Mouse (Mus musculus) adrenal gland, postnatal 10 days (tissue): Measurements from ENCODE around the gene Frrs1. TPM values are rescaled to one million over a fixed set of nuclear protein-coding genes. Genes with fewer than 3 reads are reported as not detected.

Experiments used
- DNase-seq: peaks from one replicate; pipeline ENCODE4 v3.0.0; 2021; ENCODE audit warnings: mixed read lengths
- total RNA-seq, 2 experiments: library from RNA; stranded (reverse); gene quantifications; 2 replicates each; pipeline ENCODE4 v1.2.3; 2021

Frrs1 gene
- total RNA-seq, 2 experiments from 2014 or later = 13.9 to 17.4 TPM

DNA sequence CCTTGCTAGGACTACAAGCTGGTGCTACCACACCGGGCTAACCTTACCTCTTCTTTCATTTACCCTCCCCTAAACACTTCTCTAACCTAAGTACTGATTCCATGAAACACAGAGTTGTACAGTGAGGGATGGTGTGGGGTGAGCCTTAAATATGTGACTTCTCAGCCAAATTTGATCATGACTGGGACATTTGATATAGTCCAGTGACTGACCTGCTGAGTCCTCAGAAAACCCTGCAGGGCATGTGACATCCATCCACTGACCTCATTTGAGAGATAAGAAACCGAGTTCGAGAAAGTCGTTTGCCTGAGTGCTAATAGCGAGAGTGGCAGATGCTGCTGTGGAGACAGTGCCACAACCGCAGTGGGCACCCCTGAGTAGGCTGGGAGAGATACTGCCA is 55.1 kb downstream of the Frrs1 start:
- DNase-seq = no peak

DNA sequence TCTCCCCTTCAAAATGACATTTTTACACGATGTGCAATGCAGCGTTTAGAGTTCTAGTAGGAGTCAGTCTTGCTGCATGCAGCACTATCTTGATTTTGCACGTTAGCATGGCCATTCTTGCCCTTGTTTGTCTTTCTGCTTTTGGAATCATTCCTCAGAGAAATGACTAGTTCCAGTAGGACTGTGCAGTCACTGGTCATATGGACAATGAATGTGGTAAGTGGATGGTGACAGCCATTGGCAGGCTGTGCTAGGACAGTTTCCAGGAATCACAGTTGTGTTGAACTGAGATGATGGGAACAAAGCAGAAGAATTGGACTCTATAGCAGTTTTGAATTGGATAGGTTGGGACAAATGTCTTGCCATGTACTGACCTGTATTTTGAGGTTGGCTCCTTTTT is 55.7 kb downstream of the Frrs1 start:
- no peak for DNase-seq

DNA sequence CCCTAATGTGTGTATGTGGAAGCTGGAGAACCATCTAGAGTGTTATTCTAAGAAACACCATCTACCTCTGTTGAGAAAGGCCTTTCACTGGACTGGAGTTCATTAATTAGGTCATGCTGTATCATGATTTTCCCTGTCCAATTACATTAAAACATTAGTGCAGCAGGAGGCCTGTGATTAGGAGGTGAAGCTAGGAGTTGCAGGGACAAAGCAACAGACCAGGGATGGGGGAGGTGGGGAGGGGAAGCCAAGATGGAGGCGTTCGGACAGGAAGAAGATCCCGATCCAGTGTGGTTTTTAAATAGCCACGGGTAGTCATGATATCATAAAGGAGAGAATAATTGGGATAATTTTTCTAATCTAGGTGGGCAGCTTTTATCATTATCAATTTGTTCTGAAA is 57.8 kb downstream of the Frrs1 start:
- no peak for DNase-seq

DNA sequence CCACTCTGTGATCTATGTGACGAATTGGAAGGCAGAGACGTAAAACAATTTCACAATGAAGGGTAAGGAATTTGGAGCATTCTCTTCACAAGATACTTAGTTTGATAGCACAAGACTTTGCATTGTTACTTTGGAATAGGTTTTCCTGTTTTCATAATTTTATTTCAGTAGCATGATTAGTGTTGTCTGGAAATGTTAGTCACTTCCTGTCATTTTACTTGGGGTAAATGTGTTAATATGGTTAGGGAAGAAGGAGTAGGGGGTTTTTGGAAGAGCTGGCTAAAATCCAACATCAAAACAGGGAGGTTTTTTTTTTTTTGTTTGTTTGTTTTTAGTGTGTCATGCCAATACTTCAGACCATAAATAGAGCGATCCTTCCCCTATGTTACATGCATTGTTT is 62.3 kb downstream of the Frrs1 start:
- no peak for DNase-seq

DNA sequence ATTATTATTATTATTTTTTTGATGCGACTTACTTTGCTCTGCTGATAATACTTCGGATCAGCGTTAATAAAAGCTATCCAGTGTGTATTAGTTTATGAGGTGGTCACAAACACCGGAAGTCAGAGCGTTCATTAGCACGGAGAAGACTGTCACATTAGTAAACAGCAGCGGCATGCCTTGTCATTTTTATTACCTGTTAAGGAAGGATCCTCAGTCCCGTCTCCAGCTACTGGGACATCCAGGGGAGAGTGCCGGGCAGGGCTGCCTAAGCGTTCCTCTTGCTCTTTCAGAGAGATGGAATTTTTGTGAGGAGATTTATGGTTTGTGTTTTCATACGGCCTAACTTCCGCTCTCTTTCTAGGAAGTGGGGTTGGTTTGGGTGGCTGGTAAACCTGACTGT is 63.8 kb downstream of the Frrs1 start:
- DNase-seq = no peak

DNA sequence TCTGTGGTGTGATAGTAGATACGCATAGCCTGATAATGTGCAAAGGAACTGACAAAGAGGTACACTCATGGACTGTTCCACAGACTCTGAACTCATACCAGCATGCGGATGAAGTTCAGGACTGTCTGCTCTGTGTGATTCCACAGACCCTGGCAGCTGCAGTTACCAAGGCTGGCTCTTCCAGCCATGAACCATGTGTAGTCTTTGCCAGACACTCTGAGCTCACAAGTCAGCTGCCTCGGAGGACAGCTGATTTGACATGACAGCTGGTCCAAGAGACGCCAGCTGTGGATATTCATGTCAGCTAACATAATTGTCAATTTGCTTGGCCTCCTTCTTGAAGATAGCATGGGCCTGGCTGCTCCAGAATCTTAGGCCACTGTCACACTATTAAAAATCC is 69.7 kb downstream of the Frrs1 start:
- DNase-seq = no peak

DNA sequence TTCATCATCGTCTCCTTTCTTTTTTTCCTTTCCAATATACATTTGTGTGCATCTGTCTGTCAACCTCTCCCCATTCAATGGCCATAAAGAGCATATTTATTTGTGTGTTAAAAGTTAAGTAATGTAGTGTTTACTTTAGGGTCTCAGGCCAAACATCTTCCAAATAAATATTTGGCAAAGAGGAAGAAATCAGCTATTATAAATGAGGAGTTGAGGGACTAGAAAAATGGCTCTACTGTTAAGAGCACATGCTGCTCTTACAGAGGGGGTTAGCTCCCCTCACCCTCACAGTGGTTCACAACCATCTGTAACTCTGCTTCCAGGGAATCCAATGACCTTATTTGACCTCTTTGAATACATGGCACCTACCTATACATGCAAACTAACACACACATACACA is 73.9 kb downstream of the Frrs1 start:
- no peak for DNase-seq

DNA sequence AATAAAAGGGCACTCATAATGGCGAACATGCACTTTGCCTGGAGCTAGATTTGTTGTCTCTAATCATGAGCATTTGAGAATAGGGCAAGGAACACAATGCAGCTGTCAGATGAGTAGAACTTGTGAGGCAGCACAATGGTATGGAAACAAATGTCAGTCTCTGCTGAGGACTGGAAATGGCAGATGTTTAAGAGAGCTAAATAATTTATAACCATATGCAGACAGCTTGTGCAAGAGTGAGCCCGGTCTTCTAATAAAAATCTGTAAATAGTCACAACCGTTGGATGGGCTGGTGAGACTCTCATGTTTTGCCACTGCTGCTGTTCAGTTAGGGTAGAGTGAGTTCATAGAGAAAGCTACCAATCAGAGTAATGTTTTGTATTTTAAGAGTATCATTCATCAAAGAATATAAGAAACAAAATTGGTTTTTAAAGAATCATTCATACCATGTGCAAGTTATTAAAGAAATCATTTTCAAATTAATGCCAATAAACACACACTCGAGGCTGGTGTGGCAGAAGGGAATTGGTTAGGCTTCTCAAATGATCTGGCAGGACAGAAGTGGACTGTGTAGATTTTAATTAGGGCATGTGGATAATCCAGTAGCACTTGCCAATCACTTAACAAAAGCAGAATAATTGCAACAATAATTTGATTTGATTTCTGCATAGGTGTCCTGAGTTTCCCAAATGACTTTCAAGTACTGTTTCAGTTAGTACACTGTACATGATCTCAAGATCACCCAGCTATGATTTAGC is 77.8 kb downstream of the Frrs1 start:
- DNase-seq = no peak

DNA sequence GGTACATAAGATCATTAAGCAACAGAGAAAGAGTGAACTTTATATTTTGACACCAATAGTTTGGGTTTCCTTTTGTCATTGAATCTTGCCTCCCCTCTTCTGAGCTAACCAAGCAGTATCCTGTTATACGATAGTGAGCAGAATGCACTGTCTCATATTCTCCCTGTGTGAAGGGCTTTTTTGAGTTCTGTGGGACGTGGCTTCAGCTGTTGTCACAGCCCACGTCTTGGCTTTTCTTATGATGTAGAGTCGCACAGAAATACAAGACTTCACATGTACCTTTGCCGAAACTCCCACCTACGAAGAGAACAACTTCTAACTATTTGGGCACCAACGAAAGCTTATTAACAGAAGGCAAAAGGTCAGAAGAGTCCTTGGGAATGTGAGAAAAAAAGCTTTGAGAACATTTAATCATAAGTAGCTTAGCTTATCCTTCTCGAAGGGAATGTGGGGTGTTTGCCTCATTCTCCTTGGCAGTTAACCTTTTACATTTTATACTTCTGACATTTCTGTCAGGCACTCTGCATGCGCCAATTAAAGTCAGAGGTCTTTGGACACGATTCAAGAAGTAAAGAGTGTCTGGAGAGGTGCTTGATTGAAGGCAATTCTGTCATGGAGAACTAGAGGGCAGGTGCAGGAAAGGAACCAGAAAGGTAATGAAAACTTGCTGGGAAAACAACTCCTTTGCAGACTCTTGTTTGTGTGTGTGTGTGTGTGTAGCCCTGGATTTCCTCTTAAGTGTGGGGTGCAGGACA is 81.7 kb downstream of the Frrs1 start:
- DNase-seq = no peak

DNA sequence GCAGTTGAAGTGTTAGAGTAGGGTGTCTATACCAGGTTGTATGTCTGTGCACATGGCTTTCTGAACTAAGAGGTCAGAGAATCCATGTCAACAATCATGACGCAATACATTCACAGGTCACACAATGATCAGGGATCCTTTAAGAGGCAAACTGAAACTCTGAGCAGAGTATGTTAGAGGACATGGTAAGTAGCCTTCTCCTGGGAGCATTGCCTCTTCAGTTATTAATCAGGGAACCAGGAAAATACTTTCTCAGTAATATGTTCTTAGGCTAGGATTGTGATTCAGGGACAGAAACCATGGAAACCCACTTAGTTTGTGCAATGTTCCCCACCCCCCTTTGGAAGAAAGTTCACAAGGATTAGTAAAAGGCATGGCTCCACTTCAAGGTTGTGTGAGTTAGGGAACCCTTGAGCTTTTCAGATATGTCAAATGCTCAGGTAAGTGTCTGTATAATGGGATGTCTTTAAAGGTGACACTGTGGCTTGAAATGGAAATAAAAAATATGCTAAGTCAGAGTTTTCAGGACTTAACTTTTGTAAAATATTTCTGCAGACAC is 82.4 kb downstream of the Frrs1 start:
- no peak for DNase-seq

DNA sequence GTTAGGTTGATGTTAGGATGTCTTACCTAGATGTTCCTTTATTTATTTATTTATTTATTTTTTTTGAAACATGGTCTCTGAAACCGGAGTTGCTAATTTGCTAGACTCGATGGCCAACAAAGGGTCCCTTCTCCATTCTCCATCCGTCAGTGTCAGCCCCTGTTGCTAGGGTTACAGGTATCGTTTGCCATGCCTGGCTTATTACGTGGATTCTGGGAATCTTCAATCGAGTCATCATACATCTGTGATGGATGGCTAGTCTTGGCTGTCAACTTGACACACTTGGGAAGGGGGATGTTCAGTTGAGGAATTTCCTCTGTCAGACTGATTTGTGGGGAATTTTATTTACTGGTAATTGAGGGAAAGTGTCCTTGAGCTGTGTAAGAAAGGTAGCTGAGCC is 83.5 kb downstream of the Frrs1 start:
- no peak for DNase-seq

DNA sequence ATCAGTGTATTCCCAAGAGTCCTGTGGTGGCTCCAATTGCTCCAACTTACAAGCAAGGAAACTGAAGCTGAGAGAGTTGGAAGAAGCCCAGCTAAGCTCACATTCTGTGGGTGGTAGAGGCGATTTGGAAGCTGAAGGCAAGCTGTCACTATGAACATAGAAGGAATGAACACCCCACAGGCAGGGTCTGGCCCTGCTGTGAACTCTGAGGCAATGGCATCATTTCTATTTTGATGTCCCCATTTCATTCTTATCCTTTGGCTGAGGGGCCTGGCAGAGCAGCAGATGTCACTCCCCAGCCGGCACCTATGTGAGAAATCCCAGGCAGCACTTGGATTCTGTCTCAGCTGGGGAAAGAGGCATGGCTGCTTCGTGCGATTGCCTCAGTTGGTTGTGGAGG is 84.2 kb downstream of the Frrs1 start:
- no peak for DNase-seq

DNA sequence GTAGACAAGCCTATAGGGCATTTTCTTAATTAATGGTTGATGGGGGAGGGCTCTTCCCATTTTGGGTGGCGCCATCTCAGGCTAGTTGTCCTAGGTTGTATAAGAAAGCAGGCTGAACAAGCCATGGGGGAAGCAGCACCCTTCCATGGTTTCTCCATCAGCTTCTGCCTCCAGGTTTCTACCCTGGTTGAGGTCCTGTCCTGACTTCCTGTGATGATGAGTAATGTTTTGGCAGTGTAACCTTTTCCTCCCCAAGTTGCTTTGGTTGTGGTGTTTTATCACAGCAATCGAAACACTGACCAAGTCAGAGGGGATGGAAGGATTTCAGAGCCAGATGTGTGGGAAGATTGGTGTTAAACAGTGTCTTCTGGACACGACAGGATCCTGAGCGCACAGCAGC is 87.2 kb downstream of the Frrs1 start:
- DNase-seq = no peak

DNA sequence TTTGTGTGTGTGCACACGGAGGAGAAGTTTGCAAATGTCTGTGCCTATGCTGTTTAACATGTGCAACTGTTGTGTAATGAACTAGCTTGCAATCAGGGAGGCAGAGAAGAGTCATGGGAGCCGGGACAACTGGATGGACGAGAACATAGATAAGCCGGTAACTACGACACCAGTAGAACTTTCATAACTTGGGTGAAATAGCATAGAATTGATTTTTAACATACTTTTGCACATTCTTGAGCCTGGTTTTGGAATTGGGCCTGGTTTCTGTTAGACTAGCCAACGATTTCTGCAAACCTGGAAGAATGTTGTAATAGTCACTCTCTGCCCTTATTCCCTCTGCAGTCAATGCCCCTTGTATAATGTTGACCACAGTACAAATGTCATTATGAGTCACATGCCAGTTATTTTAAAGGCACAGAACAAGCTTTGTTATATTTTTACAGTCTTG is 91.4 kb downstream of the Frrs1 start:
- peak; percentile 38 for DNase-seq

DNA sequence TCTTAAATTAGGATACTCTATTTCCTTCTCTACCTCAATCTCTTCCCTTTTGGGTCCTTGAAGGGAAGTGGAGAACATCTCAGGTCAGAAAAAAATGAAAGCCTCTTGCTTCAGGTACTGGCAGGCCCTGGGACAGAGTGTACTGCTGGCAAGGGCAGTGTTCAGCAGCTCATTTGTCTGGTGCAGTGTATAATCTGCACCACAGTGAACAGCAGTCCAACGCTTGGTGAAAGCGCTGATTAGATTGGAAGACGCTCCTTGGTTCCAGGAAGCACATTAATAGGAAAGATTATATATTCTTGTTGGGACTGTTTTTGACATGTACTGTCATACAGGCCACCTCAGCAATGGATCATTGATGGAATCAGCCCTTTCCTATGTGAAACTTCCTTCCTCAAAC is 92.2 kb downstream of the Frrs1 start:
- DNase-seq = no peak

DNA sequence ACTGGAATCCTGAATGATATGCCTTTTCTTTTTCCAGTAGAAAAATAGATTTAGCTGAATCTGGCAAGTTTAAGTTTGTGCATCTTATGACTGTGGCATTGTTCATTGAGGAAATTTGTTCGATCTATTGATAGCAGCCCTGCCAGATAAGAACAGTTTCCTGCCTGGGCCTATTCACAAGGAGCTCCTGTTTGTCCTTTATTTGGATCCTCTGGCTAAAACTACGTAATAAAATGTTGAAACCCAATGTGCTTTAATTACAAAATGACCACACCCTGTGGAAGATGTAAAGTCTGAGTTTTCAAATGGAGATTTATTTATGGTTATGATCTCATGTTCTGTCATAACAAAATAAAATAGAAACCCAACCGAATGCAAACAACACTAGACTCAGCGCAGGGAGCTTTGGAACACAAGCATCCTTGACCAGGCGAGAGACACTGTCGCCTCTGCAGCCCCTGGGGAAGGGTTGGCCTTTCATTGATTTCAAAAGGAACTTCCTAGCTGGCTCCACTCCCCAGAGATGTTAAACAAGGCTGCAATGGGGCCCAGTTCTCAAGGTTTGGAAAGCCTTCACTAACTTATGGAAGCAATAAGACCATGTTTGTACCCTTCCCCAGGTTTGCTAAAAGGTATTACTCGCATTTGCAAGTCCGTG is 93.1 kb downstream of the Frrs1 start:
- DNase-seq = peak; percentile 52

DNA sequence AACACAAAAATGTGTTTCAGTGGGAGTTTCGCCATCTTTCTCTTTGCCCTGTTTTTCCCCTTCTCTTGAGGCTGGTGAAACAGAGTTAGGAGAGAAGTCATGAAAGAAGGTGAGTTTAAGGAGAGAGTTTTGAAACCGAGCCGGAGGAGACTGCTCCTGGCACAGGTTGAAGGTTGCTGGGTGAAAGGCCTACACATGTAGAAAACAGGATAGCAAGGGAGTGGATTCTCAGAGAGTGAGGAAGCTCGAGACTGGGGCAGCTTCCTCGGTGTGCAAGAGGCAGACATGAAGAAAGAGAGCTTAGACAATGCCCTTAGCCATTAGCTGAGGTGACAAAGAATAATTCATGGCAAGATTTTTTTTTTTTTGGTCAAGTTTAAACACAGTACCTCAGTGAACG is 94.1 kb downstream of the Frrs1 start:
- DNase-seq = peak; percentile 47

DNA sequence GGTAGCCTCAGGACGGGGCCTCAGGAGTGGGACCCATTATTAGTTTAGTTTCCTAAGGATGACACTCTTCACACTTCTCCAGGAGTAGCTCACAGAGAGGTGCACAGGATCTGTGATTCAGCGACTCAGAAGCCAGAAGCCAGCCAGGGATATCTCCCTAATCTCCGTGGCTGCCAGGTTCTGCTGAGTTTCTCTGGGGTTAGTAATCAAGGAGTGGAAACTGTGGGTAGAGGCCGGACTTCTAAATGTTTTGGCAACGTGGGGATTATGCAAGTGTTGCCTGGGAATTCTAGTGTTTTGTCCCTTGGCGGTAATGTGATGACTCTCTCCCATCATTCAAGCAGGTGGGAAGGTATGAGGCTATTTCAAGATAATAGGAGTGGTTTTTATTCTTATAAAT is 95.8 kb downstream of the Frrs1 start:
- DNase-seq = peak; percentile 48

Other genes with a start within 250 kb of the Frrs1 start
- 10 to 100 TPM; 12.0 to 15.5 TPM for gene Trmt13, start 244.9 kb upstream of the Frrs1 start, total RNA-seq
- gene Mfsd14a, start 196.8 kb upstream of the Frrs1 start, total RNA-seq = 10 to 100 TPM; 44.3 to 47.9 TPM
- not detected for gene Gm43191, start 178.2 kb upstream of the Frrs1 start, total RNA-seq
- gene Slc35a3, start 146.6 kb upstream of the Frrs1 start, total RNA-seq = 10 to 100 TPM; 28.4 to 28.9 TPM
- 10 to 100 TPM; 43.5 to 66.5 TPM for gene Agl, start 51.3 kb upstream of the Frrs1 start, total RNA-seq
- gene 4930455H04Rik, start 108.8 kb downstream of the Frrs1 start, total RNA-seq = under 1 TPM in 1 of 2 experiments, not detected in 1; 0.21 TPM
- gene Palmd, start 109.5 kb downstream of the Frrs1 start, total RNA-seq = 10 to 100 TPM; 59.5 to 68.1 TPM